Mouse (Mus musculus): ENCODE measurements around the gene Cntnap1. TPM values are rescaled to one million over a fixed set of nuclear protein-coding genes. Genes with fewer than 3 reads are reported as not detected.

The Cntnap1 gene
- total and polyA plus RNA-seq, 2 experiments from 2014 or later = 3.2 to 15.0 TPM

DNA sequence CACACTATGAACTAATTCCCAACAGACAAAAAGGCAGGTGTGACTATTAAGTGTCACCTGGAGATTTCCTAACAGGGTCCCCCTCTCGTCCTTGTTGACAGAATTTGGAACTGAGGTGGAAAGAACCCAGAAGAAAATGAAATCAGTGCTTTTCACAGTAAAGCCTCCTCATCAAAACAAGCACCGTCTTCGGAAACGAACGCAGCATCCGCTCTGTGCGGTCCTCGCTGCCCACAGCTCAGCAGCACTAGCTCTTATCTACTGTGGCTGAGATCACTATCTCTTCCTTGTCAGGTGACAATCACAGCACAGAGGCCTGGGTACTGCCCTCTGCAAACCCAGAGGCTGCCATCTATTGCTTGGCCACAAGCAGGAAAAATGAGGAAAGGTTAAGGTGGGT is 25.9 kb downstream of the Cntnap1 start:
- Histone ChIP-seq H3K27me3 (ENCODE audit: insufficient read depth, low read length) (no peaks in the 10 kb centered on the region), H3K27ac (ENCODE audit: low read depth, low read length) (no peak overlapping the region), H3K9me3 (ENCODE audit: low read length) (no peaks in the 10 kb centered on the region), H3K9ac (replicated peaks; ENCODE audit: low read length, poor library complexity, severe bottlenecking) (no peak overlapping the region), H3K4me2 (ENCODE audit: low read depth, low read length, poor library complexity, severe bottlenecking) (no peak overlapping the region), H3K4me3 (ENCODE audit: low read depth, low read length) (no peak overlapping the region), H3K36me3 (ENCODE audit: insufficient read depth, low read length) (peaks cover 52% of the 10 kb centered on the region), H3K4me1 (ENCODE audit: insufficient read depth, low read length) (no peaks in the 10 kb centered on the region)
- 92% methylated on average over 8 of the region's 8 CpGs for WGBS
- TF ChIP-seq CTCF (IDR thresholded peaks at IDR 0.05) = no peak
- no peak for ATAC-seq (ENCODE audit: low FRiP score)
- no peak for DNase-seq (ENCODE audit: low spot score)

DNA sequence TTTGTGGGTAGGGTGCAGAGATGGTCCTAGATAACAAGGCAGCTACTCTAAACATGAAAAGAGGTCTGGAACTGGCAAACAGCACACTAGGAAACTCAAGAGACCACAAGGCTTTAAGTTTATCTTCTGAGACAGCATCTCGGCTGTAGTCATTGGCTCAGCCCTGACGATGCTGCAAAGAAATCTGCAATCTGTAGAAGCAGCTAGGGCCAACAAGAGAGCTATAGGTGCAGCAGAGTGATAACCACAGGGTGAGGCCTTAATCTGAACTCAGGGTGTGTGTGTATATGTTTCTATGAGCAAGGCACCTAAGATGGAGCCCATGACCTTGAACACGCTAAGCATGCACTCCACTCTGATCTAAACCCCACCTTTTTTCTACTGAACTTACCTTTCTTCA is 29.2 kb downstream of the Cntnap1 start:
- H3K27me3 ChIP-seq (ENCODE audit: insufficient read depth, low read length) = no peaks in the 10 kb centered on the region
- no peak overlapping the region for H3K9ac ChIP-seq (replicated peaks; ENCODE audit: low read length, poor library complexity, severe bottlenecking)
- H3K9me3 ChIP-seq (ENCODE audit: low read length) = no peaks in the 10 kb centered on the region
- 96% methylated on average over 3 of the region's 3 CpGs for WGBS
- H3K4me3 ChIP-seq (ENCODE audit: low read depth, low read length) = no peak overlapping the region
- H3K36me3 ChIP-seq (ENCODE audit: insufficient read depth, low read length) = peaks cover 68% of the 10 kb centered on the region
- no peaks in the 10 kb centered on the region for H3K4me1 ChIP-seq (ENCODE audit: insufficient read depth, low read length)
- TF ChIP-seq CTCF (IDR thresholded peaks at IDR 0.05) = no peak
- no peak overlapping the region for H3K4me2 ChIP-seq (ENCODE audit: low read depth, low read length, poor library complexity, severe bottlenecking)
- ATAC-seq (ENCODE audit: low FRiP score) = no peak
- no peak for DNase-seq (ENCODE audit: low spot score)
- no peak overlapping the region for H3K27ac ChIP-seq (ENCODE audit: low read depth, low read length)

- Histone ChIP-seq H3K36me3 (ENCODE audit: insufficient read depth, low read length) (peaks cover 59% of the 10 kb centered on the region), H3K4me1 (ENCODE audit: insufficient read depth, low read length) (no peaks in the 10 kb centered on the region), H3K4me2 (ENCODE audit: low read depth, low read length, poor library complexity, severe bottlenecking) (no peak overlapping the region), H3K27ac (ENCODE audit: low read depth, low read length) (0 out of 2 replicates have a peak overlapping the region, but pooled peaks have one; percentile 18), H3K27me3 (ENCODE audit: insufficient read depth, low read length) (no peaks in the 10 kb centered on the region), H3K9me3 (ENCODE audit: low read length) (no peaks in the 10 kb centered on the region), H3K4me3 (ENCODE audit: low read depth, low read length) (no peak overlapping the region), H3K9ac (replicated peaks; ENCODE audit: low read length, poor library complexity, severe bottlenecking) (no peak overlapping the region)
- DNase-seq (ENCODE audit: low spot score) (peak; percentile 85), ATAC-seq (ENCODE audit: low FRiP score) (no peak)
- WGBS = 20% methylated on average over 7 of the region's 7 CpGs
- peak; percentile 89 for TF ChIP-seq CTCF (IDR thresholded peaks at IDR 0.05)
Observed at GRCm38 (mm10) chr11:101200986-101201385, 30.7 kb downstream of the Cntnap1 start.

GRCm38 (mm10) chr11:101211970-101212369 is 41.6 kb downstream of the Cntnap1 start:
- Histone ChIP-seq H3K36me3 (ENCODE audit: insufficient read depth, low read length) (peaks cover 31% of the 10 kb centered on the region), H3K9me3 (ENCODE audit: low read length) (no peaks in the 10 kb centered on the region), H3K27ac (ENCODE audit: low read depth, low read length) (no peak overlapping the region), H3K4me3 (ENCODE audit: low read depth, low read length) (no peak overlapping the region), H3K27me3 (ENCODE audit: insufficient read depth, low read length) (no peaks in the 10 kb centered on the region), H3K4me2 (ENCODE audit: low read depth, low read length, poor library complexity, severe bottlenecking) (no peak overlapping the region), H3K9ac (replicated peaks; ENCODE audit: low read length, poor library complexity, severe bottlenecking) (no peak overlapping the region), H3K4me1 (ENCODE audit: insufficient read depth, low read length) (no peaks in the 10 kb centered on the region)
- no peak for ATAC-seq (ENCODE audit: low FRiP score)
- TF ChIP-seq CTCF (IDR thresholded peaks at IDR 0.05) = peak; percentile 87
- peak; percentile 89 for DNase-seq (ENCODE audit: low spot score)
- WGBS = 39% methylated on average over 3 of the region's 3 CpGs

DNA sequence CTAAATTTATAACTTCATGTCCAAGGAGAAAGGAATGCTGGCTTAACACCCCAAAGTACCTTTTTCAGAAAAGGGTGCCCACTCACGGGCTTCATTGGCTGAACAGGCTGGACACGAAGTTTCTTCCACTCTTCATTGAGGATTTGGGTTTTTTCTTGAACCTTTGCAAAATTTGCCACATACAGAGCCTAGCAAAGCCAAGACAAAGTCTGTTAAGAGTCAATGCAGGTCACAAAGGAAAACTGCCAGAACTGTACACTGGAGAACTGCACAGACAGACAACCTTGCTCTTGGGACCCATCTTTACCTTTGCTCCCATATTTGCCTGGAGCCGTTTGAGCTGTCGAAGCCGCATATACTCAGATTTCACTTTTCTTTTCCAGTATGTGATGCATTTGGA is 46.6 kb downstream of the Cntnap1 start:
- Histone ChIP-seq H3K36me3 (ENCODE audit: insufficient read depth, low read length) (peaks cover 22% of the 10 kb centered on the region), H3K9me3 (ENCODE audit: low read length) (no peaks in the 10 kb centered on the region), H3K27me3 (ENCODE audit: insufficient read depth, low read length) (no peaks in the 10 kb centered on the region), H3K27ac (ENCODE audit: low read depth, low read length) (no peak overlapping the region), H3K4me3 (ENCODE audit: low read depth, low read length) (no peak overlapping the region), H3K9ac (replicated peaks; ENCODE audit: low read length, poor library complexity, severe bottlenecking) (no peak overlapping the region), H3K4me1 (ENCODE audit: insufficient read depth, low read length) (no peaks in the 10 kb centered on the region), H3K4me2 (ENCODE audit: low read depth, low read length, poor library complexity, severe bottlenecking) (no peak overlapping the region)
- TF ChIP-seq CTCF (IDR thresholded peaks at IDR 0.05) = no peak
- 90% methylated on average over 5 of the region's 5 CpGs for WGBS
- ATAC-seq (ENCODE audit: low FRiP score) = no peak
- no peak for DNase-seq (ENCODE audit: low spot score)

- no peak for TF ChIP-seq CTCF (IDR thresholded peaks at IDR 0.05)
- Histone ChIP-seq H3K9me3 (ENCODE audit: low read length) (no peaks in the 10 kb centered on the region), H3K27ac (ENCODE audit: low read depth, low read length) (no peak overlapping the region), H3K4me1 (ENCODE audit: insufficient read depth, low read length) (no peaks in the 10 kb centered on the region), H3K9ac (replicated peaks; ENCODE audit: low read length, poor library complexity, severe bottlenecking) (no peak overlapping the region), H3K27me3 (ENCODE audit: insufficient read depth, low read length) (no peaks in the 10 kb centered on the region), H3K36me3 (ENCODE audit: insufficient read depth, low read length) (peaks cover 22% of the 10 kb centered on the region), H3K4me2 (ENCODE audit: low read depth, low read length, poor library complexity, severe bottlenecking) (no peak overlapping the region), H3K4me3 (ENCODE audit: low read depth, low read length) (no peak overlapping the region)
- WGBS = 84% methylated on average over 10 of the region's 10 CpGs
- no peak for DNase-seq (ENCODE audit: low spot score)
- ATAC-seq (ENCODE audit: low FRiP score) = no peak
Observed at GRCm38 (mm10) chr11:101218436-101219055, 48.2 kb downstream of the Cntnap1 start.
